Mouse (Mus musculus) forebrain, embryonic 16.5 days (tissue): ENCODE measurements around the gene Tefm. TPM values are rescaled to one million over a fixed set of nuclear protein-coding genes. Genes with fewer than 3 reads are reported as not detected.

Experiments
- ATAC-seq: fragments of 200-750 bp; cut with Nextera tagmentation; 2 replicates; pipeline ENCODE4 v1.8.0; 2017; ENCODE audit warnings: mild to moderate bottlenecking, moderate library complexity
- H3K27ac ChIP-seq: fragments of 300-500 bp; sonication (generic); 2 replicates; pipeline ENCODE4 v1.5.1; 2014; ENCODE audit warnings: low read length, control low read depth
- H3K27me3 ChIP-seq: fragments of 300-500 bp; sonication (generic); replicated peaks from 2 replicates; pipeline ENCODE4 v1.6.1; 2014; ENCODE audit warnings: low read length; ENCODE audit not compliant: control insufficient read depth, insufficient read depth
- H3K36me3 ChIP-seq: fragments of 300-500 bp; sonication (generic); 2 replicates; pipeline ENCODE4 v1.6.1; 2014; ENCODE audit not compliant: control insufficient read depth, insufficient read depth
- H3K4me1 ChIP-seq: fragments of 300-500 bp; sonication (generic); replicated peaks from 2 replicates; pipeline ENCODE4 v1.6.1; 2014; ENCODE audit warnings: low read length; ENCODE audit not compliant: control insufficient read depth, insufficient read depth
- H3K4me2 ChIP-seq: fragments of 300-500 bp; sonication (generic); 2 replicates; pipeline ENCODE4 v1.6.1; 2014; ENCODE audit warnings: mild to moderate bottlenecking, low read length, control low read depth
- H3K4me3 ChIP-seq: fragments of 300-500 bp; sonication (generic); replicated peaks from 2 replicates; pipeline ENCODE4 v1.5.1; 2014; ENCODE audit warnings: mild to moderate bottlenecking, low read length, control low read depth
- H3K9ac ChIP-seq: fragments of 300-500 bp; sonication (generic); replicated peaks from 2 replicates; pipeline ENCODE4 v1.6.1; 2014; ENCODE audit warnings: low read depth, low read length, control low read depth
- H3K9me3 ChIP-seq: fragments of 300-500 bp; sonication (generic); 2 replicates; pipeline ENCODE4 v1.6.1; 2016; ENCODE audit warnings: low read length; ENCODE audit not compliant: control insufficient read depth
- WGBS: fragments of 180-500 bp; shearing (Covaris S2); extraction: QIAGEN DNeasy Blood & Tissue Kit; methylation state at CpG from one replicate; pipeline ENCODE4 v1.1.7; 2014; 5-methylcytosine and 5-hydroxymethylcytosine counted together
- polyA plus RNA-seq: library from polyadenylated mRNA; unstranded; fragments of >200 nt; fragmentation: Nextera tagmentation; extraction: Ambion mirVana; gene quantifications from 2 replicates; pipeline ENCODE4 v1.2.1, GENCODE M21; 2015

Gene Tefm
- polyA plus RNA-seq, 1 experiment from 2014 or later = 24.9 TPM

GRCm38 (mm10) chr11:80136786-80137185 lies 5.2 kb downstream of the Tefm start:
- H3K9me3 ChIP-seq = no peaks in the 10 kb centered on the region
- H3K27me3 ChIP-seq = no peaks in the 10 kb centered on the region
- no peak overlapping the region for H3K4me2 ChIP-seq
- peaks cover 6% of the 10 kb centered on the region; the same call in 1 of the 2 replicates for H3K4me1 ChIP-seq
- no peak overlapping the region for H3K9ac ChIP-seq
- H3K27ac ChIP-seq = no peak overlapping the region
- no peak for ATAC-seq
- 88% methylated on average over 13 of the region's 13 CpGs for whole genome bisulfite sequencing
- H3K36me3 ChIP-seq = peaks cover 3% of the 10 kb centered on the region; the same call in 1 of the 2 replicates
- no peak overlapping the region for H3K4me3 ChIP-seq

GRCm38 (mm10) chr11:80135954-80136683 lies 5.9 kb downstream of the Tefm start:
- H3K27me3 ChIP-seq = no peaks in the 10 kb centered on the region
- H3K4me3 ChIP-seq = no peak overlapping the region
- no peaks in the 10 kb centered on the region for H3K9me3 ChIP-seq
- WGBS = 82% methylated on average over 11 of the region's 11 CpGs
- H3K27ac ChIP-seq = no peak overlapping the region
- H3K4me1 ChIP-seq = peaks cover 3% of the 10 kb centered on the region; the same call in 1 of the 2 replicates
- ATAC-seq = no peak
- no peak overlapping the region for H3K9ac ChIP-seq
- peaks cover 3% of the 10 kb centered on the region; the same call in 1 of the 2 replicates for H3K36me3 ChIP-seq
- no peak overlapping the region for H3K4me2 ChIP-seq

GRCm38 (mm10) chr11:80134744-80135143 lies 7.2 kb downstream of the Tefm start:
- H3K4me1 ChIP-seq = no peaks in the 10 kb centered on the region
- no peak overlapping the region for H3K9ac ChIP-seq
- no peak for ATAC-seq
- H3K27ac ChIP-seq = peak overlapping the region; percentile 8; the same call in 1 of the 2 replicates
- H3K9me3 ChIP-seq = no peaks in the 10 kb centered on the region
- H3K36me3 ChIP-seq = peaks cover 3% of the 10 kb centered on the region; the same call in 1 of the 2 replicates
- H3K4me3 ChIP-seq = no peak overlapping the region
- H3K27me3 ChIP-seq = no peaks in the 10 kb centered on the region
- H3K4me2 ChIP-seq = no peak overlapping the region
- WGBS = 55% methylated on average over 4 of the region's 4 CpGs

GRCm38 (mm10) chr11:80132050-80132449 lies 9.9 kb downstream of the Tefm start:
- peaks cover 6% of the 10 kb centered on the region; the same call in 1 of the 2 replicates for H3K36me3 ChIP-seq
- no peaks in the 10 kb centered on the region for H3K9me3 ChIP-seq
- H3K4me3 ChIP-seq = no peak overlapping the region
- H3K27me3 ChIP-seq = no peaks in the 10 kb centered on the region
- ATAC-seq = no peak
- H3K4me2 ChIP-seq = no peak overlapping the region
- H3K4me1 ChIP-seq = no peaks in the 10 kb centered on the region
- 93% methylated on average over 1 of the region's 1 CpGs for WGBS
- no peak overlapping the region for H3K9ac ChIP-seq
- H3K27ac ChIP-seq = no peak overlapping the region

GRCm38 (mm10) chr11:80116411-80116810 lies 25.6 kb downstream of the Tefm start:
- 82% methylated on average over 1 of the region's 1 CpGs for WGBS
- peaks cover 10% of the 10 kb centered on the region for H3K36me3 ChIP-seq
- no peak for ATAC-seq
- no peaks in the 10 kb centered on the region for H3K27me3 ChIP-seq
- H3K4me3 ChIP-seq = no peak overlapping the region
- H3K9me3 ChIP-seq = no peaks in the 10 kb centered on the region
- no peak overlapping the region for H3K27ac ChIP-seq
- no peak overlapping the region for H3K4me2 ChIP-seq
- H3K9ac ChIP-seq = no peak overlapping the region
- H3K4me1 ChIP-seq = no peaks in the 10 kb centered on the region

GRCm38 (mm10) chr11:80104407-80104806 lies 37.6 kb downstream of the Tefm start:
- ATAC-seq = no peak
- Histone ChIP-seq H3K27me3 (no peaks in the 10 kb centered on the region), H3K9ac (no peak overlapping the region), H3K4me1 (no peaks in the 10 kb centered on the region), H3K27ac (no peak overlapping the region), H3K36me3 (peaks cover 9% of the 10 kb centered on the region), H3K4me2 (no peak overlapping the region), H3K4me3 (no peak overlapping the region), H3K9me3 (no peaks in the 10 kb centered on the region)
- WGBS = 92% methylated on average over 1 of the region's 1 CpGs

- Histone ChIP-seq H3K4me3 (no peak overlapping the region), H3K9ac (no peak overlapping the region), H3K36me3 (peaks cover 7% of the 10 kb centered on the region), H3K27me3 (no peaks in the 10 kb centered on the region), H3K4me1 (no peaks in the 10 kb centered on the region), H3K27ac (no peak overlapping the region), H3K4me2 (no peak overlapping the region), H3K9me3 (no peaks in the 10 kb centered on the region)
- ATAC-seq = no peak
- 94% methylated on average over 6 of the region's 6 CpGs for WGBS
These were observed 40.7 kb downstream of the Tefm start for GRCm38 (mm10) chr11:80101298-80101697.

GRCm38 (mm10) chr11:80098444-80099056 lies 43.4 kb downstream of the Tefm start:
- H3K9me3 ChIP-seq = no peaks in the 10 kb centered on the region
- 95% methylated on average over 3 of the region's 3 CpGs for WGBS
- H3K4me3 ChIP-seq = no peak overlapping the region
- no peak overlapping the region for H3K9ac ChIP-seq
- no peaks in the 10 kb centered on the region for H3K27me3 ChIP-seq
- ATAC-seq = no peak
- H3K4me1 ChIP-seq = no peaks in the 10 kb centered on the region
- H3K4me2 ChIP-seq = no peak overlapping the region
- no peak overlapping the region for H3K27ac ChIP-seq
- peaks cover 13% of the 10 kb centered on the region for H3K36me3 ChIP-seq

GRCm38 (mm10) chr11:80090555-80091164 lies 51.3 kb downstream of the Tefm start:
- no peak for ATAC-seq
- Histone ChIP-seq H3K27ac (no peak overlapping the region), H3K36me3 (peaks cover under 1% of the 10 kb centered on the region; the same call in 1 of the 2 replicates), H3K27me3 (no peaks in the 10 kb centered on the region), H3K4me3 (peak overlapping the region; percentile 3; the same call in 1 of the 2 replicates), H3K4me2 (peak overlapping the region; percentile 87), H3K4me1 (peaks cover 8% of the 10 kb centered on the region), H3K9me3 (no peaks in the 10 kb centered on the region), H3K9ac (no peak overlapping the region)
- 47% methylated on average over 3 of the region's 3 CpGs for WGBS
